Mouse (Mus musculus) cerebellum, adult 9-11 months (tissue): ENCODE results near the gene Aatf.
"Not testable (repeated sequence)": the region's sequence is repeated elsewhere in the genome, so short reads cannot be mapped to it uniquely, and the experiment has no call there.

Source experiments
- DNase-seq: peaks from one replicate; pipeline ENCODE4 v3.0.0; 2022

Gene Aatf

DNA sequence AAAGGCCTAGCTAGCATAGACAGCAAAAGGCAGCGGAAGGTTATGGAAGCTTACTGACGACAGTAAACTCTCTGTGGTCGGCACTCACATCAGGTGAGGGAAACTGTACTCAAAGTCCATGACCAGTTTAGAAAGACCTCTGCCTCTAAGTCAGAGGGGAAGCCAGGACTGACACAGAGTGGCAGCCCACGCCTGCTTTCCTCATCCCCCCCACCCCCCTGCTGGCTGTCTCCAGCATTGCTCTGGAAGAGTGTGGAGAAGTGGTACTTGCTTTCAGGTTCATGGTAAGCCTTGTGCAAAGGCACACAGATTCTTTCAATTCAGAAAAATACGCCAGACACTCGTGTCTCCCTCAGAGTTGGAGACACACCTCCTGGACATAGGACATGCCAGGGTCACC lies 78.4 kb downstream of the Aatf start:
- DNase-seq: no peak

DNA sequence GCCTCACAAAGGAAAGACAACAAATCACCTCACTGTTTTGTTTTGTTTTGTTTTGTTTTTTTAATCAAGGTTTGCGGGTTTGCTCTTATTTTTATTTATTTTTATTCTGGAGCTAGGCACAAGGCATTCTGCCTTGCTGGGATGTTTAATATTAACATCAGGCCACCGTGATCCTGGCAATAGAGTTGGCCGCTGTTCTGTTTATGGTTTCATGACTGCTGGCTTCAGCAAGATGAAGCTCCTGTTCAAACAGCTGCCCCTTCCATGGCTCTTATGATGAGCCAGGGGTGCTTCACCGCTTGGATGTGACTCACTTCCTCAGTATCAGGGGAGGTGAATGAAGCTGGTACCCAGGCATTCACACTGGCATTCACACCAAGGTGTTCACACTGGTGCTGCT lies 83.0 kb downstream of the Aatf start:
- no peak for DNase-seq

DNA sequence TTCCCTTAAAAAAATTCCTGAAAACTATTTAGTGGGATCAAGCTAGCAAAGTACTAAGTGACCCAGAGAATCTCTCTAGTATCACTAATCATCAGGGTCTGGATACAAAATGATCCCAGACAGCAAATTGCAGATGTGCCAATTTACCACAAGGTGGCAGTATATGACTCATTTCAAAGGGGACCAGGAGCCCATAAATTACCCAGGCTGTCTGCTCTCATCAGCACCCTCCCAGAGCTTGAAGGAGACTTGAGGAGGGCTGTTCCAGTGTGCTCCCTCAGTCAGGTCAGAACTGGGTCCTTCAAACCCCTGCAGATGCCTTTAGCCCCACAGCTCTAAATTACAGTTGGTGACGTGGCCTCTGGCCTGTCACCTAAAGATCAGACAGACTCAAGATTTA lies 83.7 kb downstream of the Aatf start:
- peak; percentile 56 for DNase-seq

DNA sequence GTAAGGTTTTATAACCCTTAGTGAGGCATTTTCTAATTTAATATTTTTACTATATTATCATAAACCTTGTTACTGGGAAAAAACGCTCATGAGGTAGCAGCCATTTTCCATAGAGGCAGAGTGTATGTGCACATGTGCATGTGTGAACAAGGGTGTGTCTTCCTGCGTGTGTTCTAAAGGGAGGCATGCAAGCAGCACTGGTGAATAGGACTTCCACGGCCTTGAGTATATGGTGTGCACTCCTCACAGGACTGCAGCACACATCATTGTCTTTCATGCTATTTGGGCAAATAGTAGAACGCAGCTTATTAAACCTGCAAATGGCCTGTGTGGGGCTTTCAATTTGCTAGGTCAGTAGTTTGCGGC lies 86.7 kb downstream of the Aatf start:
- DNase-seq: no peak

DNA sequence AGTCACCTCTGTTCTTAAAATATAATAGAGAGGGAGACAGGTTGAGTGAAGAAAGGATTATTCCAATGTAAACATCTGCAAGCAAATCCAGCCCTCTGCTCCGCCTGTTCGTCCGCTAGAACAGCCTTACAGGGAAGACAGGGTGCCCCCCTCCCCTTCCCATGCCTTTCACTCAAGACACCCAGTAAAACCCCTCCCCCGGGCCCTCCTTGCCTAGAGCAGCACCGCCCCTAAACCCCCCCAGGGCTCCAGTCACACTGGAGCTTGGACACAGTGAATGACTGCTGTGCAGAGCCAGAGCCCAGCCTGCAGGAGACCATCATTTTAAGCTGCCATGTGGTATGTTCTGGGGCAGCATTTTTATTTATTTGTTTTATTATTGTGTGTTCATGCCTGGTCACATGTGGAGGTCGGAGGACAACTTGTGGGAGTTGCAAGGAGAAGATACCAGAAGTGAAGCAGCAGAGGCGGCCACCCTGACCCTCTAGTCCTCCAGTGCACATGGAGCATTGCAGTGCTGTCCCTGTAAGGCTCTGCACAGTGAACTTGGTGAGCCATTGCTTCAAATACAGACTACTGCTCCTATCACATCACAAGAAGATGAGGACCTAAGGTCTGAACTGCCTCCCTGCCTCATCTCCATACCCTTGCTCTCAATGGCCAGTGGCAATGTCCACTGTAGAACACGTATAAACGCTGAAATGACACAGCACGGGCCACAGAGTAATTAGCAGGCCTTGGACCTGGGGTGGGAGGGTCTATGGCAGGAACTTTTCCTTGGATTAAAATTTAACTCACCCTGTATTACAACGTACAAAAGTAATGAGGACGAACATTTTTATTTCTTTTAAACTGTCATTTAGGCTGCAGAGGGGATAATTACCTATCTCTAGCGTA lies 87.3 kb downstream of the Aatf start:
- no peak for DNase-seq

DNA sequence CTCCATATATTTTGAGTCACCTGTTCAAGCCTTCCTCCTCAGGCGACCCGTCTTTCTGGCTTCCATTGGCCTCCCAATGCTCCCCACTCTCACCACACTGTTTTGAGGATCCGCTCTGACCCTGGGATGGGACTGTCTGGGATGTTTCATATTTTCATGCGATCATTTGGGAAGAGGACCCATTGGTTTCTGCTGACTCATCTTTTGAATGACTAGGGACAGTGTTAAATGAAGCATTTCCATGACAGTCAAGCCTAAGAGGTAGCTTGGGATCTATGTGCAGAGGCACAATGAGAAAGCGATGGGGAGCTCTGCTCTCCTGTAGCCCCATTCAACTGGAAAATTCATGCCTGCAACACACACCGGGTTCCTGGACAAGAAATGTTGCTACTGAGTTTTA lies 92.5 kb downstream of the Aatf start:
- no peak for DNase-seq

DNA sequence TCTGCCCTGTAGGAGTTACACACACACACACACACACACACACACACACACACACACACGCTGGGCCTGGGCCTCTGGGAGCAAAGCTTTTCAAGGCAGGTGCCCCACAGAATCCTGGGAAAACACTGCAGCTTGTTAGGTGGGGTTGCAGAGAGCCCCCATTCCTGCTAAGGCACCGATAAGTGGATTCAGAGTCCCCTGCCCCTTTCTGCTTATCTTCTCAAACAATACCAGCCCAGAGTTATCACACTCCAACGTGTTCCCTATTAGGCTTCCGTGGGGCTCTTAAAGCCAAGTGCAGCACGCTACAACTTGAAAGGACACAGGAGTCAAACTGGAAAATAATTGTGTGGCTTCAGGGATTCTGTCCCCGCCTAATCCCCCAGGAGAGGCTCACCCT lies 100.2 kb downstream of the Aatf start:
- DNase-seq: no peak

DNA sequence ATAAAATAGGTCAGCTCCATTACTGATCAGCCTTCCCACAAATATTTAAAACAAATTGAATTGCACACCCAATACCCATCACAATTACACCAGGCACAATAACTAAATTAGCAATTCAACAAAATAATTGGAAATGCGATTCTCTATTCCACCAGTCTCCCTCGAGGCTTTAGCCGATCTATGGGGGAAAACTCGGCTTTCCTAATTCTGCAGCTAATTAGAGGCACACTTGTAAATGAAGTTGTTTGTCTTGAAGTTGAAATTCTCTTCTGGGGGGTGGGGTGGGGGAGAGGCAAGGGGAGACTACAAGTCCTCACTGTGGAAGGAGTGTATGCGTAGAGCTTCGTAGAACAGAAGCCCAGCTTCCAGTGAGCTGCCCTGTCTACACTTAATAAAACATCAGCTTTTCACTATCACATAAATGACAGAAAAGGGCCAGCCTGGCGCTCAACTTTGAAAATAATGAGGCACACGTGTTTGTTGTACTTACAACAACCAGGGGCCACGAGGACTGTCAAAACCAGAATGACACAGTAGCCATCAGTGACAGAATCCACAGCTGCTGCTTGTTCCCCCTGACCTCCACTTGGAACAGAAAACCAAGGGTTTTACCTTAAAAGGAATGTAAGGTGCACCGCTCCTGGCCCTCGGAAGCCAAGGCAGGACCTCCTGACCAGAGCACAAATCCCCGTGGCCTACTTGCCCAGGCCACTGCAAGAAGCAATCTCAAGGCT lies 101.0 kb downstream of the Aatf start:
- peak; percentile 9 for DNase-seq

DNA sequence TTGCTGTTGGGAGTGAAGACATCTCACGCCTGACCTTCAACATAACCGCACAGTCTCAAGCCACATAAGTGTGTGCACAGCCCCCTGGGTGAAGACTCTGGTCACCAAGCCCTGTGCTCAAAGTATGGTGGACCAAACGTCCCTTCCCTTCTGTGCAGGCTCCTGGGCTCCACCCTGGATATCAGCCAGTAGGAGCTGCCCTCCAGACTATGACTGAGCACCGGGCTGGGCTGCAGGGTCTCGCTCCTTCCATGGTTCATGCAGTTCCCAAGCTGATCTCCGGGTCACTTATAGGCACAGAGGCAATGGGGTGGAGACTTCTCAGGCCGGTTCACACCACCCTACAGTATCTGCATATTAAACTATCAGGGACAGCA lies 101.7 kb downstream of the Aatf start:
- DNase-seq: no peak

DNA sequence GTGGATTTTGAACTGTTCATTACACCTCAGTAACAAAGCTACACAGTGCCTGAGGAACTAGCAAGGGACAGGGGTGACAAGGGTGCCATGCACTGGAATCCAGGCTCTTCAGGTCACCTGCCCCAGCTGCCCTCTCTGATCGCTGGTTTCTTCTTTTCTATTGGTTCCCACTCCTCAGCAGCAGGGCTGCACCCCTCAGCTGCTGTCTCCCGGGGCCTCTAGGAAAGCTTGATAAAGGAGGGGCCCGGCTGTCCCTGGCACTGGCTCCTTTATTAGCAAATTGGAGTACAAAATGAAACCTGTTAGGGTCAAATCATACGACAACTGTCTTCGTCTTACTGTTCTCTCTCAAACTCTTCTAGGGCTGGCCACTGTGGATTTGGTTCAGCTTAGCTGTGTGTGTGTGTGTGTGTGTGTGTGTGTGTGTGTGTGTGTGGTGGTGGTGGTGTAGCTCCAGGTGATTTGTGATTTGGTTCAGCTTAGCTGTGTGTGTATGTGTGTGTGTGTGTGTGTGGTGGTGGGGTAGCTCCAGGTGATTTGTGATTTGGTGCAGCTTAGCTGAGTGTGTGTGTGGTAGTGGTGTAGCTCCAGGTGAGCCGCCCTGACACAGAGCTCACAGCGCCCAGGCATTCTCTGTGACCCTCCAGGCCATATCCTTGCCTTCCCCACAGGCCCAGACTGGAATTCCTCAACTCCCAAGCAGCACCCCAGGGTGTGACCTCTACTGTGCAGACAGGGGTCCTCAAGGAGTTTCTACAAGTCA lies 102.3 kb downstream of the Aatf start:
- DNase-seq: no peak

DNA sequence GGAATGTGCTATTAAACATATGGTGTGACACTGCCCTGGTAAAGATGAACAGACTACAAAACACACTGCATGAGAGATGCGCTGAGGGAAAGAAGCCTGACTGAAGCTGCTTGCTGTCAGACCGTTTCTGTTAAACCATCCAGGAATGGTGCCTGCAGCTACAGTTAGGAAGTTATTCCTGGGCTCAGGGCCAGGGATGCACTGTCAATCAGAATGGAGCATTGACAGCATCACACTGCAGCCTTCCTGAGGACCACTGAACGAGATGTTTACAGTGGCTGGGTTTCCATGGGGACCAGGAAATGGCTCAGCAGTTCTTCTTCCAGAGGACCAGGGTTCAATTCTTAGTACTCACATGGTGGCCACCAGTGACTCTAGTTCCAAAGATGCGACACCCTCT lies 102.9 kb downstream of the Aatf start:
- no peak for DNase-seq

DNA sequence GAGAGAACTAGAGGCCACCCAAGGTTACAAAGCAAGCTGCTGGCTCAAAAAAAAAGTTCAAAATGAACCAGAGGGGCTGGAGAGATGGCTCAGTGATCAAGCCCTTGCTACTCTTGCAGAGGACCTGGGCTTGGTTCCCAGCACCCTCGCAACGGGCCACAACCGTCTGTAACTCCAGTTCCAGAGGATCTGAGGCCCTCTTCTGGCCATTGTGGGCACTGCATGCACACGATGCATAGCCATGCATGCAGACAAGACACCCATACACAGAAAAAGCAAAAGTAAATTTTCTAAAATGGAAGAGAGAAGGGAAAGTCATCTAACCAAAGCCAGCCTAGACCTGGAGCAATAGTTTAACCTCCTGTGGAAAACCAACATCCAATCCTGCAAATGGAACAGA lies 106.6 kb downstream of the Aatf start:
- DNase-seq: no peak

DNA sequence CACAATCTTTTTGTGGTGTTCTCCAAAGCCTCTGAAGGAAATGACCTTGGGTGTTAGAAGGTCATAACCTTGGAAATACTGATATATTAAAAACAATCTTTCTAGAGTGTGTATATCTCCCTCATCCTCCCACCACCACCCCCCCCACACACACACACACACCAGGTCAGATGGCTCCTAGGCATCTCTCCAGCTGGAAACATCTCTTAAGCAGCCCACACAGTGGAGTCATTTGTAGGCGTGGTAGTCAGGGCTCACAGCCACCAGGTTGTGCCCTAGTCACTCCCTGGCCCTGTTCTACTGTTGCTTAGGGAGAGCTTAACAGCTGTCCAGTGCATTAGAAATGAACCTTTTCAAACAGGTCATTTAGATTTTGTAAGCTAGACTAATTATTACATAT lies 118.3 kb downstream of the Aatf start:
- DNase-seq: no peak

DNA sequence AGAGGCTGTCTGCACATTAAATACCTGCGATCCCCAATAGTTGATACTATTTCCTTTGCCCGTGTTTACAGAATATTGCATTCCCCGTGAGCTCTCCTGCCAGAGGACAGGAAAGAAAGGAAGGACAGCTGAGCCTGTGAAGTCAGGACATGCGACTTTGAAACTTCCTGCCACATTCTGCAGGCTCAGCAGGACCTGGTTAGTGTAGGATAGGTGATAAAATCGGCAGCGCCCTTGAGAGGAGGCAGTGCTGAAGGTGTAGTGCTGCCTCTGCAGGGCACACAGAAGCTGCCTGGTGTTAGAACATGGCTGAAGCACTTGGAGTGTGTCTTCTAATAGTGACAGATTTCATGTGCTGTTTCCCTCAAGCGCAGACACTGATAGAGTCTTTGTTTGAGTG lies 119.8 kb downstream of the Aatf start:
- DNase-seq: no peak

DNA sequence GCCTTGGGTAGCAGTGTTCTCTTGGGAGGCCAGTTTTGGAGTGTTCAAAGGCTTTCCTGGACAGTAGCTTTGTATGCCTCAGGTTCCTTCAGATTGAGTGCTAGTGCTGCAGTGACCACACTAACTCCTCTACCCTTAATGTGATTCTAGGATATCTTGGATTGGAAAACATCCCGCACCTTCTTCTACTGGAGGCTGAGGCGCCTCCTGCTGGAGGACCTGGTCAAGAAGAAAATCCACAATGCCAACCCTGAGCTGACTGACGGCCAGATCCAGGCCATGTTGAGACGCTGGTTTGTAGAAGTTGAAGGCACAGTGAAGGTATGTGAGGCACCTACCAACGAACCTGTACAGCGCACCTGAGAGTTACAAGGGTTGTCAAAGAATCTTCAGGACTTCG lies 121.3 kb downstream of the Aatf start:
- DNase-seq: not testable (repeated sequence)

DNA sequence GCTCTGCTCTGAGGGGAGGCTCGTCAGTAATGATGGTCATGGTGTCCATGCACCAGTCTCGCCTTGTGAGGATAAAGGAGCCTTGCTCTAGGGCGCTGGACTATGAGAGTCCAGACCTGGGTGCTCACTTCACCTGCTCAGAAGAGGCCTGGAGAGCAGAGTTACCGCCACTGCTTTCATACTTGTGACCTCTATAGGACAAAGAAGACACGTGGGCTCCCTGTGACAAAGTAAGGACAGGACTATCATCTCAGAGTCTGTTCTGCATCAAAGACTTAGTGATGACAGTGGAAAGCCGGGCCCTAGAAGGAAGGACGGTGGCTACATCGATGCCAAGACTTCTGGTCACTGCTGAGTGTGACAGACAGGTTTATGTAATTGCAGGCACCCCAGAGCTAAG lies 122.2 kb downstream of the Aatf start:
- DNase-seq: no peak

DNA sequence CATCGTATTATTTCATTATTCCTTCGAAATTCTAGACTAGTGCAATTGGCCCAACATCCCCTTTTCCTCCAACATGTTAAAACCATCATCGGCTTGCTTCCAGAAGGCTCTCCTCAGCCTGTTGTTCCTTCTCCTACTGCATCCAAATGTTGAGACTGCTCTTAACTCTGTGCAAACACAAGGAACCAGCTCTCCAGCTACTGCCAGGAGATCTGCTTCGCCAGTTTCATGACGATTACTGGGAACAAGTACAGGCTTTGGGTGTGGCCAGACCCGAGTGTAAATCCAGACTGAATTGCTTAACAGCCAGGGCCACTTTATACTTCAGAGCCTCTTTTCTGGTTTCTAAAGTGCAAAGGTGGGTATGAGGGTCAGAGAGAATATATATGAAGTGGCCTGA lies 124.0 kb downstream of the Aatf start:
- DNase-seq: no peak

DNA sequence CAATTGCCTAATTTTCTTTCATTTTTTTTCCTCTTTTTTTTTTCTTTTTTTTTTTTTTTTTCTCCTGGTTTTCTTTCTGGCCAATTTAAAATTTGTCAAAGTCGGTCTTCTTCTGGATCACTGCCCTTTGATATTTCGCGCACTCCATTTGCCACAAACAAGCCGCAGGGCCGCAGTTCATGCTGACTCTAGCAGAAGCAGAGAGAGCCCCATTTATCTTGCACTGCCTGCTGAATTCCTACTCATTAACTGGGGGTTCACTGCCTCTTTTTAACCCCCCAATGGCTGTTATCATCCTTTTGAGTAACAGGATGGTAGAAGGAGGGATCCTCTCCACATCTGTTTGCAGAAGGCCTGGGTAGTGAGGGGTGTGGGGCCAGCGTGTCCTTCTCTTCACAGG lies 129.4 kb downstream of the Aatf start:
- DNase-seq: no peak

DNA sequence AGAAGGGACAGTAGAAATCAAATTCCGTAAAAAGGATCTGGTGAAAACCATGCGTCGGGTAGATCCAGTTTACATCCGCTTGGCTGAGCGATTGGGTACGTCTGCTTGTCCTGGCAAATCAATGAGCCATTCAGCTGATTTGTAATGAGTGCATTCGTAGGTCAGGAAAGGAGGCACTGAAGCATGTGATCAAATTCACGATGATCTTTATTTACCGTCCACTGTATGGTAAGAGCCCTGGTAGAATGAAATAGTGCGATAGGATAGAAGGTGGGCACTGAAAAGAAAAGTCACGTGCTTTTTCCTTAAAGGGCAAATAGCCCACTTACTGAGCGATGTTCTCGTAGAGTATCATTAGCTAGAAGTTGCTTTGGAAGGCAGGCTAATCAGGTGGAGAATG lies 130.9 kb downstream of the Aatf start:
- DNase-seq: no peak

DNA sequence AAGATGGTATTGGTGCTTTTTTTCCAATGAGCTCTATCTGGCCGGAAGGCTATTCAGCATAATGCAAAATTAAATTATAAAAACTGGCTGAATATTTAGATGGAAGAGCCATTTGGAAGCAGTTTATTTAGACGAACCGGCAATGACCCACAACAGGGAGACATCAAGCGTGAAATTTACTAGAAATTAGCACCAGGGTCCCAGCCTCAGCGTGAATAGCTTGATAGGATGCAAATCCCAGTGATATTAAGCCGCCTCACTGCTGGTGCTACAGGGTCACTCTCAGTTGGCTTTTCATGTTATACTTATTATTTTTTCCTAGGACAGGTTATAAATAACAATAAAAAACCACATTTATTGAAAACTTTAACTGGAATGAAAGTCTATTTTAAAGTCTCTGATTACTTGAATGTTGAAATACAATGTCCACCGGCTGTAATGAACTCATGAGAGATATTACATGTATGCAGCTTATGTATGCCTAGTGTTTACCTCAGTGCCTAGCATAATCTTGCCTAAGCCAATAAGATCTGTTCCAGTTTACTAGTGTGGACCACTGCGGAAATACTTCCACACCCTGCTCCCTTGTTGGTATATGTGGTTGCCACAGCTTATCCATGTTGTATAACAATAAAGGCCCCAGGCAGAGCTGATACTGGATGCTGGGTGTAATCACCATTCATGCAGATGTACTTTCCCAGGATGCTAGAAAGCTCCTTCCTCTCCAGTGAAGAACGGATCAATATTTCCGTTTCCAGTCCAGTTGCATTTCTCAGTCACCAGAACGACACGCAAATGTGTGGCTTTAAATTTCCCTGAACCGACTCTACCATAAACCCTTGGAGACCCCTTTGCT lies 136.6 kb downstream of the Aatf start:
- DNase-seq: no peak

DNA sequence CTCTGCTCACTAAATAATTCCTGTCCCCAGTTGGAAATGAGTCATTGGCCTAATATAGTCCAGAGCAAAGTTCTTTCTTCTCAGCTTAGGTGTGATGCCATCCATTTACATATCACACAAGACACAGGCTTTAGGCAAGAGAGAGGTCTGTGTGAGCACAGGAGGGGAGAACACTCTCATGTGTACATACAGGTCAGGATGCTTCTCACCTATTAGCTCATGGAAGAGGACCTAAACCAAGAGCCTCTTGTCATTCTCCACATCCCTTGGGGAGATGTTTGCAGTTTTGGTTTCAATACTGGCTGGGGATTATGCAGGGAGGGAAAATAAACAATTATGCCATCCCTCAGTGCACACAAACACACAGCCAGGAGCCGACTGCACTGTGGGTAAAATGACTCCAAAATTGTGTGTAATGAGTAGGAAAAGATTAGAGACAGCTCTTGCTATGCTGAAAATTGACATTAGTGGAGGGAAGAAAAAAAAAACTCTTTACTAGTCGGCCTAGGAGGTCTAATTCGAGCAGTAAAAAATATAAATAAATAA lies 137.3 kb downstream of the Aatf start:
- DNase-seq: no peak

DNA sequence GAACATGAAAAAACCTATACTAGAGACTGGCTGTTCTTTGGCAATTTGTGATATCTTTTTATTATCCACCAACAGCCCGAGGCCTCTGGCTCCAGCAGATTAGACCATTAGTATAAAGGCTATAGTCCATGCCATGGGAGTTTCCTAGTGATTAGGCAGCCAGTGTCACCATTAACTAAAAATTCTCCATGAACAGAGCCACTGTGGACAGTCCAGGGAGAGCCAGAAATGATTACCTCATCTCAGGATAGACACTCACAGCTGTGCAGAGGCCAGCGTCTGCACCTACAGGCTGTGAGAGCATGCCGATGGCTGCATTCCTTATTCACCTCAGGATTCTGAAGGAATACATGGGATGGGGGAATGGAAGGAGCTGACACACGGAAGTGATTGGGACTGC lies 140.2 kb downstream of the Aatf start:
- DNase-seq: no peak
